8 mouse cellular contexts compared by ENCODE assay signal in genomic region chrX:169319066-169319760, GRCm38 (mm10). TPM values are rescaled to one million over a fixed set of nuclear protein-coding genes. Genes with fewer than 3 reads are reported as not detected.
A peak's percentile ranks its signal among the peaks of the same experiment; 100 is the strongest.
DNase-seq lines count a peak whose midpoint lies in the region; ATAC-seq and TF ChIP-seq lines count a peak whose summit lies in the region.

No protein-coding gene starts in this region.

- peaks cover 20% of the 10 kb centered on the region for H3K36me3 ChIP-seq in erythroblast, embryonic 14.5 days (ENCODE audit: control insufficient read depth)
- H3K36me3 ChIP-seq in forebrain, embryonic 11.5 days (ENCODE audit: control insufficient read depth, insufficient read depth, low read length) = no peaks in the 10 kb centered on the region
- peaks cover 7% of the 10 kb centered on the region; the same call in 1 of the 2 replicates for H3K36me3 ChIP-seq in limb, embryonic 14.5 days (ENCODE audit: control insufficient read depth, insufficient read depth, low read length)

- no peak for TF ChIP-seq POLR2A in limb, embryonic 14.5 days (IDR thresholded peaks at IDR 0.05; ENCODE audit: borderline replicate concordance, extremely low read depth, insufficient read depth, insufficient read length)
- no peak for TF ChIP-seq POLR2A in olfactory bulb, adult 2 months (IDR thresholded peaks at IDR 0.05; ENCODE audit: insufficient read depth, low read depth, low read length)

- H3K27ac ChIP-seq in forebrain, embryonic 11.5 days (ENCODE audit: low read depth, low read length) = no peak overlapping the region
- H3K27ac ChIP-seq in limb, embryonic 14.5 days (replicated peaks; ENCODE audit: low read depth, low read length) = no peak overlapping the region
- H3K27ac ChIP-seq in olfactory bulb, adult 2 months (ENCODE audit: insufficient read depth, low read depth, low read length) = 0 out of 2 replicates have a peak overlapping the region, but pooled peaks have one; percentile 29

- WGBS in forebrain, embryonic 11.5 days = 63% methylated on average over 12 of the region's 12 CpGs
- 52% methylated on average over 12 of the region's 12 CpGs for WGBS in limb, embryonic 14.5 days
- WGBS in olfactory bulb, adult 2 months = 28% methylated on average over 12 of the region's 12 CpGs

- ATAC-seq in erythroblast, adult 5-6 weeks (replicated peaks; ENCODE audit: low FRiP score, poor library complexity, severe bottlenecking) = no peak
- no peak for ATAC-seq in forebrain, embryonic 11.5 days (replicated peaks; ENCODE audit: low FRiP score)
- no peak for ATAC-seq in limb, embryonic 14.5 days (ENCODE audit: low FRiP score, low read depth)

- no peak for TF ChIP-seq CTCF in olfactory bulb, adult 2 months (IDR thresholded peaks at IDR 0.05; ENCODE audit: insufficient read depth, low read depth, low read length)

- peaks cover 13% of the 10 kb centered on the region for H3K4me1 ChIP-seq in erythroblast, embryonic 14.5 days (ENCODE audit: control insufficient read depth)
- H3K4me1 ChIP-seq in forebrain, embryonic 11.5 days (replicated peaks; ENCODE audit: control insufficient read depth, insufficient read depth, low read length) = no peaks in the 10 kb centered on the region
- H3K4me1 ChIP-seq in limb, embryonic 14.5 days (ENCODE audit: control insufficient read depth, insufficient read depth, low read length) = peaks cover 2% of the 10 kb centered on the region; the same call in 1 of the 2 replicates
- no peaks in the 10 kb centered on the region for H3K4me1 ChIP-seq in olfactory bulb, adult 2 months (ENCODE audit: control insufficient read depth, insufficient read depth, low read length)

- DNase-seq in 416B (ENCODE audit: low read depth) = peak; percentile 65
- no peak for DNase-seq in forebrain, embryonic 11.5 days (ENCODE audit: low spot score)
- DNase-seq in limb, embryonic 14.5 days (ENCODE audit: low spot score) = no peak
- no peak for DNase-seq in layer of hippocampus, adult 9-10 months (ENCODE audit: low spot score)
- no peak for DNase-seq in right cerebral cortex, postnatal 4 days

- H3K9me3 ChIP-seq in erythroblast, embryonic 14.5 days (ENCODE audit: control insufficient read depth, low read length) = peaks cover 7% of the 10 kb centered on the region
- H3K9me3 ChIP-seq in forebrain, embryonic 11.5 days (ENCODE audit: control insufficient read depth, low read length) = no peaks in the 10 kb centered on the region
- H3K9me3 ChIP-seq in limb, embryonic 14.5 days (ENCODE audit: control insufficient read depth, low read length) = no peaks in the 10 kb centered on the region

- H3K27me3 ChIP-seq in erythroblast, embryonic 14.5 days (ENCODE audit: control insufficient read depth) = peaks cover 4% of the 10 kb centered on the region; the same call in 1 of the 2 replicates
- no peaks in the 10 kb centered on the region for H3K27me3 ChIP-seq in forebrain, embryonic 11.5 days (ENCODE audit: control insufficient read depth, insufficient read depth, low read length)
- no peaks in the 10 kb centered on the region for H3K27me3 ChIP-seq in limb, embryonic 14.5 days (ENCODE audit: control insufficient read depth, insufficient read depth, low read length)

- peak overlapping the region; percentile 71 for H3K9ac ChIP-seq in forebrain, embryonic 11.5 days (ENCODE audit: low read length)
- H3K9ac ChIP-seq in limb, embryonic 14.5 days (ENCODE audit: low read depth, low read length, severe bottlenecking) = peak overlapping the region; percentile 77

- H3K4me3 ChIP-seq in erythroblast, embryonic 14.5 days (replicated peaks) = peak overlapping the region; percentile 85
- peak overlapping the region; percentile 50 for H3K4me3 ChIP-seq in forebrain, embryonic 11.5 days (ENCODE audit: low read depth, low read length)
- peak overlapping the region; percentile 56 for H3K4me3 ChIP-seq in limb, embryonic 14.5 days (replicated peaks; ENCODE audit: low read length)
- peak overlapping the region; percentile 86 for H3K4me3 ChIP-seq in olfactory bulb, adult 2 months (ENCODE audit: insufficient read depth, low read depth, low read length)

- peak overlapping the region; percentile 52 for H3K4me2 ChIP-seq in forebrain, embryonic 11.5 days (ENCODE audit: low read depth, low read length, severe bottlenecking)
- peak overlapping the region; percentile 51 for H3K4me2 ChIP-seq in limb, embryonic 14.5 days (replicated peaks; ENCODE audit: low read depth, low read length, severe bottlenecking)

RNA-seq across cellular contexts. Expression of gene Hccs, which starts 1.0 kb away (rescaled TPM):
- 0.06 and 0.11 TPM in 2 replicates for polyA plus RNA-seq in erythroblast, embryonic 14.5 days (2012)
- 6.0 and 6.7 TPM in 2 replicates for total RNA-seq in erythroblast, adult 5-6 weeks (2015; ENCODE audit: low replicate concordance)
- 9.4 and 9.8 TPM in 2 replicates for total RNA-seq in erythroblast, adult 5-6 weeks (2017; ENCODE audit: low replicate concordance)
- polyA plus RNA-seq in forebrain, embryonic 11.5 days (2014; fragmentation: Nextera tagmentation; extraction: Ambion mirVana) = 50.5 and 53.3 TPM in 2 replicates
- polyA plus RNA-seq in limb, embryonic 14.5 days (2012; rRNA removed) = 21.4 and 21.7 TPM in 2 replicates
- polyA plus RNA-seq in limb, embryonic 14.5 days (2014; fragmentation: Nextera tagmentation; extraction: Ambion mirVana) = 30.9 and 33.4 TPM in 2 replicates
- not detected in 2 replicates for polyA plus RNA-seq in olfactory bulb, adult 2 months (2012; ENCODE audit: insufficient read depth, insufficient read length, low replicate concordance, missing spikeins)

Comparison
In these comparisons a context has a peak if more than half of its experiments do, and no peak if none do; other contexts are left out.
1. RNA of gene Hccs, which starts 1.0 kb away (polyA plus RNA-seq): 50.5 to 53.3 TPM in forebrain, embryonic 11.5 days and 21.4 to 33.4 TPM in limb, embryonic 14.5 days; 0.06 to 0.11 TPM in erythroblast, embryonic 14.5 days and not detected in olfactory bulb, adult 2 months; every median in the first group is over 10 times any median in the second.
2. Peak in every context shown above with its lines, with median percentiles within 50 percentile points of each other: H3K4me3 ChIP-seq.